Mouse (Mus musculus) neural tube, embryonic 14.5 days (tissue): ENCODE measurements around the gene Sars2. TPM values are rescaled to one million over a fixed set of nuclear protein-coding genes. Genes with fewer than 3 reads are reported as not detected.

ENCODE experiments used
- ATAC-seq: fragments of 200-750 bp; cut with Nextera tagmentation; 2 replicates; pipeline ENCODE4 v1.8.0; 2017; ENCODE audit warnings: low read depth, mild to moderate bottlenecking, moderate TSS enrichment, moderate library complexity
- H3K27ac ChIP-seq: fragments of 300-500 bp; sonication (generic); 2 replicates; pipeline ENCODE4 v1.5.1; 2014; ENCODE audit warnings: low read depth, mild to moderate bottlenecking, control low read depth, low read length, moderate library complexity, mixed read lengths
- H3K27me3 ChIP-seq: fragments of 300-500 bp; sonication (generic); 2 replicates; pipeline ENCODE4 v1.6.1; 2014; ENCODE audit warnings: low read length; ENCODE audit not compliant: control insufficient read depth, insufficient read depth
- H3K36me3 ChIP-seq: fragments of 300-500 bp; sonication (generic); 2 replicates; pipeline ENCODE4 v1.6.1; 2014; ENCODE audit warnings: low read length, mixed read lengths; ENCODE audit not compliant: control insufficient read depth, insufficient read depth
- H3K4me1 ChIP-seq: fragments of 300-500 bp; sonication (generic); 2 replicates; pipeline ENCODE4 v1.6.1; 2014; ENCODE audit warnings: low read length; ENCODE audit not compliant: control insufficient read depth, insufficient read depth
- H3K4me2 ChIP-seq: fragments of 300-500 bp; sonication (generic); 2 replicates; pipeline ENCODE4 v1.6.1; 2014; ENCODE audit warnings: mild to moderate bottlenecking, low read depth, low read length, control low read depth
- H3K4me3 ChIP-seq: fragments of 300-500 bp; sonication (generic); 2 replicates; pipeline ENCODE4 v1.5.1; 2014; ENCODE audit warnings: low read depth, low read length, control low read depth, mixed read lengths
- H3K9ac ChIP-seq: fragments of 300-500 bp; sonication (generic); replicated peaks from 2 replicates; pipeline ENCODE4 v1.6.1; 2014; ENCODE audit warnings: low read depth, mild to moderate bottlenecking, control low read depth, low read length, mixed read lengths
- H3K9me3 ChIP-seq: fragments of 300-500 bp; sonication (generic); 2 replicates; pipeline ENCODE4 v1.6.1; 2016; ENCODE audit warnings: low read length; ENCODE audit not compliant: control insufficient read depth
- whole genome bisulfite sequencing: fragments of 180-500 bp; shearing (Covaris S2); extraction: QIAGEN DNeasy Blood & Tissue Kit; methylation state at CpG from one replicate; pipeline ENCODE4 v1.1.7; 2014; 5-methylcytosine and 5-hydroxymethylcytosine counted together
- polyA plus RNA-seq: library from polyadenylated mRNA; unstranded; fragments of >200 nt; fragmentation: Nextera tagmentation; extraction: Ambion mirVana; gene quantifications from 2 replicates; pipeline ENCODE4 v1.2.1, GENCODE M21; 2014

The Sars2 gene
- polyA plus RNA-seq, 1 experiment from 2014 or later, result 19.3 TPM

DNA sequence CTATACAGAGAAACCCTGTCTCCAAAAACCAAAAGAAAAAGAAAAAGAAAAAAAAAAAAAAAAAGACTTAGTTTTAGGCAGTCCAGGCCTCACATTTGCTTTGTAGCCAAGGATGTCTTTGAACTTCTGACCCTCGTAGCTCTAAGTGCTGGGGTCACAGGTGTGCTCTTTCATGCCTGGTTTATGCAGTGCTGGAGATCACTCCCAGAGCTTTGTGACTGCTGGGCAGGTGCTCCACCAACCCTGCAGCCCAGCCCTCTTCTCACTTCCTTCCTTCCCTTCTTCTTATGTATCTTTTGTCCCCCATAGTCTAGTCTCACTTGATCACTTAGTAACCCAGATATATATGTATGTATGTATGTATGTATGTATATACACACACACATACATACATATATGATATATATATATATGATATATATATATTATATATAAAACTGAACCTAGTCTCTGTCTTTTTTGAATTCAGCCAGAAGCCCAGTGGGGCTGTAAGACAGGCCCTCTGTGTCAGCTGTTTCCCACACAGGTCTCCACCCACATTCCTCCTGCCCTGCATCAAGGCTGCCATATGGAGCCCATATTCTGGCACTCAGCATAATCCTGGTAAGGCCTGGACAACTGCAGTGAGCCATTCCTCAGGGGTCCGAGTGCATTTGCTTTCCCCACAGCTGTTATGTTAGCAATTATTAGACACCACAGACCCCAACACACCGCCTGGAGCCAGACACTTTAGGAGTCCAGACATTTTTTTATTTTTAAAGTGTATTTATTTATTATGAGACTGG lies 20.8 kb upstream of the Sars2 start:
- H3K9me3 ChIP-seq, result no peaks in the 10 kb centered on the region
- H3K27me3 ChIP-seq, result no peaks in the 10 kb centered on the region
- no peaks in the 10 kb centered on the region for H3K36me3 ChIP-seq
- H3K27ac ChIP-seq, result no peak overlapping the region
- WGBS, result 59% methylated on average over 3 of the region's 3 CpGs
- no peak overlapping the region for H3K4me3 ChIP-seq
- H3K9ac ChIP-seq, result no peak overlapping the region
- H3K4me2 ChIP-seq, result no peak overlapping the region
- ATAC-seq, result no peak
- no peaks in the 10 kb centered on the region for H3K4me1 ChIP-seq

- no peaks in the 10 kb centered on the region for H3K36me3 ChIP-seq
- H3K4me2 ChIP-seq, result no peak overlapping the region
- no peaks in the 10 kb centered on the region for H3K27me3 ChIP-seq
- no peak overlapping the region for H3K9ac ChIP-seq
- H3K4me3 ChIP-seq, result no peak overlapping the region
- H3K4me1 ChIP-seq, result no peaks in the 10 kb centered on the region
- WGBS, result 90% methylated on average over 7 of the region's 7 CpGs
- H3K9me3 ChIP-seq, result no peaks in the 10 kb centered on the region
- H3K27ac ChIP-seq, result no peak overlapping the region
- ATAC-seq, result no peak
Measured at GRCm38 (mm10) chr7:28722079-28722478, 19.7 kb upstream of the Sars2 start.

DNA sequence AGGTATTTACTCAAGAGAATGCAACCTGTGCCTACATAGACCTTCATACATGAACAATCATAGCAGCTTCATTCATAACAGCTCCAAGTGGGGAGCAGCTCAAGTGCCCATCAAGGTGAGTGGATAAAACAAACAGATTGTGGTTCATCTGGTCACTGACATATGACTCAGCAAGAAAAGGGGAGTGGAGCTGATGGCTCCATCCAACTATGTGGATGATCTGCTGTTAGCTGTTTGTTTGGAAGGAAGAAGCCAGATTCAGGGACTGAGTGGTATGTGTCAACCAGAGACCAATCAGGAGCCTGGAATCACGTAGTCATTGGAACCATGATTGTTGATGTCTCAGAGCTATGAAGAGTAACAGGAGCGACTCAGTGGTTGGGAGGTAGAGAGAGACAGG lies 17.2 kb upstream of the Sars2 start:
- H3K36me3 ChIP-seq, result no peaks in the 10 kb centered on the region
- no peaks in the 10 kb centered on the region for H3K9me3 ChIP-seq
- H3K27ac ChIP-seq, result no peak overlapping the region
- H3K27me3 ChIP-seq, result no peaks in the 10 kb centered on the region
- 97% methylated on average over 2 of the region's 2 CpGs for WGBS
- no peak overlapping the region for H3K4me3 ChIP-seq
- no peak for ATAC-seq
- no peak overlapping the region for H3K9ac ChIP-seq
- no peaks in the 10 kb centered on the region for H3K4me1 ChIP-seq
- H3K4me2 ChIP-seq, result no peak overlapping the region

DNA sequence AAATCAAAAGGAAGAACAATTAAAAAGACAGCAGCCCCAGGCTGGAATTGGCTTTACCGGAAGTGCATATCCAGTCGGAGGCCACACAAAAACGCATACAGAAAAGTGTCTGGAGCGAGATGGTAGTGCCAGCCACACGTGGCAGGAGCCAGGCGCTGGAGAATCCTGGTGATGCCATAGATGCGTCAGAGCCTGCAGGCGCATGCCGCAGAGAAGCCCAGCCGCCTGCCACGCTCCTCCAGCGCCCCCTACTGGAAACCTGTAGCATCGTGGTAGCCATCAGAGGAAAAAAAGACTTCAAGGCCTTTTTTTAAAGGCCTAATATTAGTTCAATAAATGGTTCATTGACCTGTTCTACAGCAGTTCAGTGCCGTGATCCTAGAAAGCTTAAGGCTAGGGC lies 15.2 kb upstream of the Sars2 start:
- Histone ChIP-seq H3K9me3 (no peaks in the 10 kb centered on the region), H3K4me1 (no peaks in the 10 kb centered on the region), H3K4me3 (no peak overlapping the region), H3K27me3 (no peaks in the 10 kb centered on the region), H3K36me3 (no peaks in the 10 kb centered on the region), H3K9ac (no peak overlapping the region), H3K4me2 (no peak overlapping the region), H3K27ac (no peak overlapping the region)
- ATAC-seq, result peak; percentile 81; the same call in 1 of the 2 replicates
- WGBS, result 7% methylated on average over 14 of the region's 14 CpGs

- Histone ChIP-seq H3K27me3 (peaks cover 5% of the 10 kb centered on the region; the same call in 1 of the 2 replicates), H3K4me2 (no peak overlapping the region), H3K27ac (no peak overlapping the region), H3K9ac (no peak overlapping the region), H3K36me3 (no peaks in the 10 kb centered on the region), H3K4me1 (peaks cover 5% of the 10 kb centered on the region; the same call in 1 of the 2 replicates), H3K9me3 (no peaks in the 10 kb centered on the region), H3K4me3 (no peak overlapping the region)
- ATAC-seq, result peak; percentile 55
- 25% methylated on average over 10 of the region's 10 CpGs for WGBS
Measured at GRCm38 (mm10) chr7:28727649-28728340, 14.0 kb upstream of the Sars2 start.

DNA sequence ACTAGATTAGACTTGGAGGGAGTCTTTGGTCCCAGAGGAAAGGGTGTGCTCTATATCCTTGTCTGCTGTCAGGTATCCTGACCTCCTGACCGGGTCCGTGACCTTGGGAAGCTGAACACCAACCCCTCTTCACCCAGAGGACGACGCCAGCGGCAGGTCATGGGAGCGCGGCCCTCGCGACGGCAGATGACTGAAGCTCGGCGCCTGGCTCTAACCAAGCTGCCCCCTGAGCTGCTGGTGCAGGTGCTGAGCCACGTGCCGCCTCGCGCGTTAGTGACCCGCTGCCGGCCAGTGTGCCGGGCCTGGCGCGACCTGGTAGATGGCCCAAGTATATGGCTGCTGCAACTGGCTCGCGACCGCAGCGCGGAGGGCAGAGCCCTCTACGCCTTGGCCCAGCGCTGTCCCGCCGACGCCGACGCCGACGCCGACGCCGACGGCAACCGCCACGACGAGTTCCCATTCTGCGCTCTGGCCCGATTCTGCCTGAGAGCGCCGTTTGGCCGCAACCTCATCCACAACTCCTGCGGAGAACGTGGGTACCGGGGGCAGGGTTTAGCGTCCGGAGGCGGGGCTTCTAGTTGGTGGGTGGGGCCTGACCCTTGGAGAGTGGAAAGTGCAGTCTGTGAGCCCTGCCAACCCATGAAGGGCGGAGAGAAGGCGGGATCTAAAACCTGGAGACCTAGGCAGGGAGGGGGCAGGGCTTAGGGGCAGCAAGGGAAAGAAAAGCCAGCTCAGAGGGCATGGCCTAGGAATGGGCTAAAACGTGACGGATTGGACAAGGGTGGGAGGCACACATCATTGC lies 9.2 kb upstream of the Sars2 start:
- Histone ChIP-seq H3K27me3 (peaks cover 5% of the 10 kb centered on the region; the same call in 1 of the 2 replicates), H3K27ac (no peak overlapping the region), H3K4me3 (peak overlapping the region; percentile 36), H3K9ac (peak overlapping the region; percentile 41; the same call in 1 of the 2 replicates), H3K4me1 (peaks cover 5% of the 10 kb centered on the region; the same call in 1 of the 2 replicates), H3K4me2 (peak overlapping the region; percentile 56), H3K9me3 (no peaks in the 10 kb centered on the region), H3K36me3 (no peaks in the 10 kb centered on the region)
- WGBS, result 3% methylated on average over 58 of the region's 58 CpGs
- ATAC-seq, result peak; percentile 58; the same call in 1 of the 2 replicates

GRCm38 (mm10) chr7:28733211-28733610 lies 8.6 kb upstream of the Sars2 start:
- ATAC-seq, result no peak
- Histone ChIP-seq H3K9me3 (no peaks in the 10 kb centered on the region), H3K4me2 (peak overlapping the region; percentile 56), H3K4me1 (peaks cover 5% of the 10 kb centered on the region; the same call in 1 of the 2 replicates), H3K27ac (no peak overlapping the region), H3K9ac (no peak overlapping the region), H3K4me3 (peak overlapping the region; percentile 36; the same call in 1 of the 2 replicates), H3K36me3 (no peaks in the 10 kb centered on the region), H3K27me3 (peaks cover 5% of the 10 kb centered on the region; the same call in 1 of the 2 replicates)
- 8% methylated on average over 11 of the region's 11 CpGs for WGBS

DNA sequence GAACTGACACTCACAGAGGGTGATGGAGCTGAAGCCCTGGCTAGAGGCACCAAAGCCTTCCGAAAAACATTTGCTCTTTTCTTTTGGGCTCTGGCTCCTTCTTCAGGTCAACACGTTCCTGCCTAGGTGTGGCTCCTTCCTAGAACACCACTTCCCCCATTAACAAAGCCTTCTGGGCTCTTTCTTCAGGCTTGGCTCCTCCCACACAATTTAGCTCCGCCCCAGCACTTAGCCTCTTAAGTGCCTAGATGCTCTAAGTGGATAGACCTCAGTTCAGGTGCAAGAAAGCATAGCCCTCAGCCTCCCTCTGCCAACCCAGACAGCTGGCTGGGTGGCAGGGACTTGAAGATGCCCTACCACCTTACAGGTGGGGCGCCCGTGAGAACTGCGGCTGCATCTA lies 6.1 kb upstream of the Sars2 start:
- Histone ChIP-seq H3K9ac (no peak overlapping the region), H3K9me3 (no peaks in the 10 kb centered on the region), H3K4me3 (no peak overlapping the region), H3K27ac (no peak overlapping the region), H3K27me3 (peaks cover 5% of the 10 kb centered on the region; the same call in 1 of the 2 replicates), H3K4me1 (peaks cover 7% of the 10 kb centered on the region; the same call in 1 of the 2 replicates), H3K4me2 (no peak overlapping the region), H3K36me3 (no peaks in the 10 kb centered on the region)
- ATAC-seq, result no peak
- WGBS, result 81% methylated on average over 6 of the region's 6 CpGs
